Mouse (Mus musculus) olfactory bulb, adult 2 months (tissue): ENCODE measurements around the gene Ttc23.

Experiments
- CTCF ChIP-seq: fragments of 200-500 bp; IDR thresholded peaks from 2 replicates; pipeline ENCODE4 v1.5.1; 2012; ENCODE audit warnings: low read depth, mild to moderate bottlenecking, low read length, moderate library complexity; ENCODE audit not compliant: insufficient read depth
- POLR2A ChIP-seq: fragments of 200-500 bp; IDR thresholded peaks from 2 replicates; pipeline ENCODE4 v1.6.1; 2012; ENCODE audit warnings: mild to moderate bottlenecking, low read depth, low read length, moderate library complexity; ENCODE audit not compliant: insufficient read depth

- TF ChIP-seq POLR2A (no peak), CTCF (no peak)
Measured at GRCm38 (mm10) chr7:67618316-67618715, 28.9 kb upstream of the Ttc23 start.
